Mouse (Mus musculus) ovary, postnatal 14 days (tissue): ENCODE results near the gene Mink1.
A peak's percentile ranks its signal among the peaks of the same experiment; 100 is the strongest.
"Not testable (repeated sequence)": the region's sequence is repeated elsewhere in the genome, so short reads cannot be mapped to it uniquely, and the experiment has no call there.

Experiments used
- DNase-seq: peaks from one replicate; pipeline ENCODE4 v3.0.0; 2022; ENCODE audit warnings: low spot score

Gene Mink1

GRCm38 (mm10) chr11:70557545-70557944 lies 5.1 kb upstream of the Mink1 start:
- no peak for DNase-seq

GRCm38 (mm10) chr11:70561937-70562286 lies 769 bp upstream of the Mink1 start:
- no peak for DNase-seq

DNA sequence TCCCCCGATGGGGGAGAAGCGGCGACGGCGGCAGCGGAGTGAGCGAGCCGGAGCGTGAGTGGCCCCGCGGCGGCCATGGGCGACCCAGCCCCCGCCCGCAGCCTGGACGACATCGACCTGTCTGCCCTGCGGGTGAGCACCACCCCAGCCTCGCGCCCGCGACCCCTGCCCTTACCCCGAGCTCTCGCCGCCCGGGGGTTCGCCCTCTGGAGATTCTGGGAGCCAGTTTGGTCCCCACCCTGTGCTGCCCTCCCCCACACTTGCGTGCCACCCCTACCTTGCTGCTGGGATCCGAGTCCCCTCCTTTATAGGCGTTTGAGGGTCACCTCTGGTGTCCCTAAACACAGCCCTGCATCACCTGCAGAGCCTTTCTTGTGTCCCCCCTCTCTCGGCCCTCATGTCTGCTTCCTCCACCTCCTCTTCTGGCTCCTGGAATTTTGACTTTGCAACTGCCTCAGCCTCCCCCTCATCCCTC lies 351 bp downstream of the Mink1 start:
- no peak for DNase-seq

GRCm38 (mm10) chr11:70563470-70564275 lies 992 bp downstream of the Mink1 start:
- no peak for DNase-seq

- no peak for DNase-seq
Observed at GRCm38 (mm10) chr11:70564276-70564873, 1.7 kb downstream of the Mink1 start.

GRCm38 (mm10) chr11:70566586-70566985 lies 3.9 kb downstream of the Mink1 start:
- no peak for DNase-seq

GRCm38 (mm10) chr11:70570614-70571013 lies 7.9 kb downstream of the Mink1 start:
- DNase-seq, result not testable (repeated sequence)

GRCm38 (mm10) chr11:70571641-70572040 lies 9.0 kb downstream of the Mink1 start:
- DNase-seq, result no peak

DNA sequence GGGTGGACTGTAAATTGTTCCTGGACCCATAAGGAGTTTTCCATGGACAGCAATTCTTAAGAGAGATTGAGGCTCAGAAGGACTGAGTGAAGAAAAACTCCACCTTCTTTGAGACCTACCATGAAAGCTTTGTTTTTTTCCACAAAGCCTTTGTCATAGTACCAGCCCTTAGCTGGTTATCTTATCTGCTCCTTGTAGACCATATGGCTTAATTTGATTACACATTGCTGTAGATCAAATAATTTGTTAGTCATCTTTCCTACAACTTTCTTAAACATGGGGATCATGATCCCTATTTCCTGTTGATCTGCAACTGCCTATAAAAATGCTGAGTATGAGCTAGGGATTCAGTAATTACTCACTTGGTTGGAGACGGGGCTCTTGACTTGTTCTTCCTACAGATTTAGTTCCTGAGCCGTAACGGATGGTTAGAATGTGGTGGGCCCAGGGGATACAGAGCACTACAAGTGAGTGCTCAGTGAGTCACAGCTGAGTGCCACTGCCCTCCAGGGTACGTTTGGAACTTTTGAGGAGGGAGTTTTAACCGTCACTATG lies 9.7 kb downstream of the Mink1 start:
- no peak for DNase-seq

GRCm38 (mm10) chr11:70573872-70574271 lies 11.2 kb downstream of the Mink1 start:
- DNase-seq, result no peak

- no peak for DNase-seq
Observed at GRCm38 (mm10) chr11:70577201-70577600, 14.5 kb downstream of the Mink1 start.

DNA sequence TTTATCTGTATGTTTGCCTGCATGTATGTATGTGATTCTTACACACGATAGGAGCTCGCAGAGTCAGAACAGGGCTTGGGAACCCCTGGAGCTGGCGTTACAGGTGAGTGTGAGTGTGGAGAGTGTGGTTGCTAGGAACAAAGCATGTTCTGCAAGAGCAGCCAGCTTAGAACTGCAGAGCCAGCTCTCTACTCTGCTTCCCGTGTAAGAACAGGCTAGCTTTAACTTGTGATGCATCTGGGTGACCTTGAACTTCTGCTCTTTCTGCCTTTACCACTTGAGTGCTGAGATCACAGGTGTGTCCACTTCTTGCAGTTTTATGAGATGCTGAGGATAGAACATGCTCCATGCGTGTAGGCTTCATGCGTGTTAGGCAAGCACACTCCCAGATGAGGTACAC lies 16.3 kb downstream of the Mink1 start:
- no peak for DNase-seq

GRCm38 (mm10) chr11:70579710-70580357 lies 17.2 kb downstream of the Mink1 start:
- no peak for DNase-seq

DNA sequence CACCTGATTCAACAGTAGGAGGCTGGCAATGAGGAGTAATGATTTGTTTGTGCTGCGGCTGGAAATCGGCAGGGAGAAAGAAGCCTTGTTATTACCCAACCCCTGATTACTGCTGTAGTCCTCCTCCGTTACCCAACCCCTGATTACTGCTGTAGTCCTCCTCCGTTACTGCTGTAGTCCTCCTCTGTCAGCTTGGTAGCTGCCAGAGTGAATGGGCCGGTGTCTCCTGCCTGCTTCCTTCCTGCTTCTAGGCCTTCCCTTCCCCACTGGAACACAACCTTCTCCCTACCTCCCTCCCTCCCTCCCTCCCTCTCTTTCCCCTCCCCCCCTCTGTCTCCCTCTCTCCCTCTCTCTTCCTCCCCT lies 17.7 kb downstream of the Mink1 start:
- no peak for DNase-seq

GRCm38 (mm10) chr11:70580921-70581320 lies 18.2 kb downstream of the Mink1 start:
- no peak for DNase-seq

DNA sequence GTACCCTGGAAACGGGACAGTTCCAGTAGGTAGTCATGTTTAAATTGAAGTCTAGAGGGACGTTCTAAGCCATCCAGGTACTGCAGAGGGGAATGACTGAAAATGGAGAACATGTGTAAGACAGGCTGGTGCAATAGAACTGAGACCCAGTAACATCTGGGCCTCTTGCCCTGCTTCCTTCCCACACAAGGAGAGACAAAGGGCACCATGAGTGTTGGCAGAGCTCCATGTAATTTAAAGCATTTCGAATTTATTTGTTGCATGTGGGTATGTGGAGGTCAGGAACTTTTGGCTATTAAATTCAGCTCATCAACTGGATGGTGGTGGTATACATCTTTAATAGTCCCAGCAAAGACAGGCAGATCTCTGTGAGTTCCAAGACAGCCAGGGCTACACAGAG lies 19.5 kb downstream of the Mink1 start:
- DNase-seq, result no peak

- DNase-seq, result no peak
Observed at GRCm38 (mm10) chr11:70583022-70583714, 20.5 kb downstream of the Mink1 start.

DNA sequence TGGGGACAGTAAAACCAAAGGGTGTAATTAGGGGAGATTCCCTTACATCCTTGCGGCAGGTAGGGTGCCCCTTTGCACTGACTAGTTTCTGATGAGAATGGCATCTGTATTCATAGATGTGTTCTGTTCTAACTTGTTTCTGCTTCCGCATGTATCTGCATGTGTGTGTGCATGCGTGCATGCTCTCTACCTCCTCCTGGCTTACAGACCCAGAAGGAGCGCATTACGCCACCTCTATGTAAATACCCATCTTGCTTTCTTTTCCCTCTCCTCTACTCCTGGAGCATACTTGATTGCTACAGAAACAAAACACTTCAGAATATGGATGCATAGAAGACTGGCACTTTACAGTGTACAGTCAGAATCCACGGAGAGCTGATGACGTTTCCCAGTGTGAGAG lies 21.1 kb downstream of the Mink1 start:
- DNase-seq, result no peak

DNA sequence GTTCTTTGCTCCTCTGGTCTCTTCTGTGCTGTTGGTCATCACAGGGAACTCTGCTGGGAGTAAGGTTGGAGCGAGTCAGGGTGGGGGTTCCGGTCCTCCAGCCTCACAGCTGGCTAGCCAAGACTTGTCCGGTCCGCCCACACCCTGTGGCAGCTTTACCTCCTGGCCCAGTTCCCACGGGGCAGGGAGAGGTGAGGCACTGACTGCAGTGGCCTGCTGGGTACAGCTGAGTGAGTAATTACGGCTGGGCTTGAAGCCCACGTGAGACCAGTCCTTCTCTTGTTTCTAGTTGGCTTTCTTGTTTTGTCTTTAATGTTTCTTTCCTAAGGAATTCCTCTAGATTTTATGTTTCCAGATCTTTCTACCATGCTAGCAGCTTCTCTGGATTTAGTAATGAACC lies 22.8 kb downstream of the Mink1 start:
- peak; percentile 50 for DNase-seq

DNA sequence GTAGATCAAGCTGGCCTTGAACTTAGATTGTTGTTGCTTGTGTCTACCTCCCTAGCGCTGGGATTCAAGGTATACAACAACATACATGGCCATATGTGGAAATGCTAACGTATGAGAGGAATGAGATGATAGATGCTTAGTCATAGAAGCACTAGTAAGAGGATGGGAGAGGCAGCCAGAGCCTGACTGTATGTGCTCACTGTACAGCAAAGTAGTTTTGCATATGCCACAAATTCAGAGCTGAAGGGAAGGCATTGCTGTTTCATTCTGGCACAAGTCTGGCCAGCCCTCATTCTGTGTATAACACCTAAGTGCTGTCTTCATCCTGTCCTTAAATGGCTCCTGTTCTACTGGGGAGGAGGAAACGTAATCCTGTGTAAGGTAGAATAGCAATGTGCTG lies 23.6 kb downstream of the Mink1 start:
- DNase-seq, result no peak

- no peak for DNase-seq
Observed at GRCm38 (mm10) chr11:70586954-70587353, 24.3 kb downstream of the Mink1 start.

DNA sequence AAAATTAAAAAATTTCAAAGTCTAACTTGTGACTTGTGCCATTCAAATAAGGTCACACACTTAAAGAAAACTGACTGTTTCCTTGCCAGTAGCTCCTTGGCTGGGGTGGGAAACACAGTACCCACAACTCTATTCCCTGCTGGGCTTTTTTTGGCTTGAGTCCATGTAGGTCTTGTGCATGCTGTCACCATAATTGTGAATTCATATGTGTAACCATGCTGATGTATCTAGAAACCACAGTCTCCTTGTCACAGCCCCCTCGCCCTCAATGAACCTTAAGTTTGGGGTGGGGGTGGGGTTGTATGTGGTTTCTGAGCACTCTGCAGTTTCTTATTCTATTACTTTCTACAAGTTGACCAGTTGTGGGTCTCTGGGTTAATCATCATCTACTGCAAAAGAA lies 29.1 kb downstream of the Mink1 start:
- no peak for DNase-seq
